Mouse (Mus musculus) limb, embryonic 10.5 days (tissue): ENCODE data around the gene Als2cr12. TPM values are rescaled to one million over a fixed set of nuclear protein-coding genes. Genes with fewer than 3 reads are reported as not detected.
"Not testable (repeated sequence)": the region's sequence is repeated elsewhere in the genome, so short reads cannot be mapped to it uniquely, and the experiment has no call there.

Experiments used
- DNase-seq: peaks from one replicate; pipeline ENCODE4 v3.0.0-alpha.2; 2017; ENCODE audit warnings: low spot score
- H3K27ac ChIP-seq: fragments of 300-500 bp; sonication (generic); 2 replicates; pipeline ENCODE4 v1.5.1; 2016; ENCODE audit warnings: mild to moderate bottlenecking
- H3K27me3 ChIP-seq: fragments of 300-500 bp; sonication (generic); 2 replicates; pipeline ENCODE4 v1.6.1; 2016; ENCODE audit warnings: low read depth, mild to moderate bottlenecking; ENCODE audit not compliant: poor library complexity, severe bottlenecking
- H3K36me3 ChIP-seq: fragments of 300-500 bp; sonication (generic); 2 replicates; pipeline ENCODE4 v1.6.1; 2016; ENCODE audit warnings: mild to moderate bottlenecking, moderate library complexity
- H3K4me1 ChIP-seq: fragments of 300-500 bp; sonication (generic); 2 replicates; pipeline ENCODE4 v1.6.1; 2016
- H3K4me3 ChIP-seq: fragments of 300-500 bp; sonication (generic); 2 replicates; pipeline ENCODE4 v1.5.1; 2016; ENCODE audit warnings: mild to moderate bottlenecking, moderate library complexity
- H3K9me3 ChIP-seq: fragments of 300-500 bp; sonication (generic); replicated peaks from 2 replicates; pipeline ENCODE4 v1.6.1; 2016; ENCODE audit warnings: mild to moderate bottlenecking
- WGBS: fragments of 180-500 bp; shearing (Covaris S2); methylation state at CpG from one replicate; pipeline ENCODE4 v1.1.7; 2016; 5-methylcytosine and 5-hydroxymethylcytosine counted together
- polyA plus RNA-seq: library from polyadenylated mRNA; unstranded; fragments of >200 nt; fragmentation: Nextera tagmentation; extraction: Ambion mirVana; gene quantifications from 2 replicates; pipeline ENCODE4 v1.2.1, GENCODE M21; 2016

Gene Als2cr12
- polyA plus RNA-seq, 1 experiment from 2014 or later = not detected

DNA sequence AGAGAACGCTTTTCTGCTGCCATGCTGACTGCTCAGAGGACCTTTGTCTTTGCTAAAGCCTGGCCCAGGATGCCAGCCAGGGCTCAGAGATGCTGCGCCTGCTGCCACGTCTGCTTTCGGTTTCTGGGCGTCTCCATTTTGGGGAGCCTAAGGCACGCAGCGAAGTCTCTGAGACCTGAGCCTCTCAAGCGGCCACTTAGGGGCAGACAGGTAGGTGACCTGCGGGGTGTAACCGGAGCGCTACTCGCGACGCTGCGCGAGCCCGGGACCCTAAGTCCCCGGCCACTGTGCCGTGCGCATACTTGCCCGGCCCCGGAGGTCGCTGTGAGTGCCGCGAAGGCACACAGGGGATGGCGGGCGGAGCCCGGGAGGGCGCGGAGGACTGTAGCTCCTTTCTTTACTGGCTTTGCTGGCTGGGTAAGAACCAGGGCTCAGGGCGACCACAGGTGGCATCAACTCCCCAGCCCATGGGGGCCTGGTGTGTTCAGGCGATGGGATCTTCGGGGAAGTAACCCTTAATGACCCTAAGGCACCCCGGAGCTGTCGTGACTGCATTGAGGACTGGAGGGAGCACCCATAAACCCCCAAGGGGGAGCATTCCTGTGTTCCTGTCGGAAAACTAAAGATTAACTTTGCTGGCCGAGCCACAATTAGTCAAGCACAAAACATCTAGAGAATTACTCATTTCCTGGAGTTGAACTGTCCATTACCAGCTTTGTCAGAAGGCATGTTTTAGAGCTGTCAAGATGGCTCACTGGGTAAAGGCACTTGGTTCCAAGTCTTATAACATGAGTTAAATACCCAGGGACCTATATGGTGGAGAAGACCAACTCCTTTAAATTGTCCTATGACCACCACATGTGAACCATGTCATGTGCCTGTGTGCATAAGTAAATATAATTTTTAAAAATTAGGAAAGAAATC is 43.0 kb downstream of the Als2cr12 start:
- no peaks in the 10 kb centered on the region for H3K9me3 ChIP-seq
- peak; percentile 67 for DNase-seq
- H3K27me3 ChIP-seq = peaks cover 4% of the 10 kb centered on the region; the same call in 1 of the 2 replicates
- 2% methylated on average over 37 of the region's 37 CpGs for WGBS
- H3K27ac ChIP-seq = peak overlapping the region; percentile 88
- 0 out of 2 replicates have a peak, but pooled peaks cover 5% of the 10 kb centered on the region for H3K4me1 ChIP-seq
- H3K36me3 ChIP-seq = no peaks in the 10 kb centered on the region
- peak overlapping the region; percentile 61 for H3K4me3 ChIP-seq

DNA sequence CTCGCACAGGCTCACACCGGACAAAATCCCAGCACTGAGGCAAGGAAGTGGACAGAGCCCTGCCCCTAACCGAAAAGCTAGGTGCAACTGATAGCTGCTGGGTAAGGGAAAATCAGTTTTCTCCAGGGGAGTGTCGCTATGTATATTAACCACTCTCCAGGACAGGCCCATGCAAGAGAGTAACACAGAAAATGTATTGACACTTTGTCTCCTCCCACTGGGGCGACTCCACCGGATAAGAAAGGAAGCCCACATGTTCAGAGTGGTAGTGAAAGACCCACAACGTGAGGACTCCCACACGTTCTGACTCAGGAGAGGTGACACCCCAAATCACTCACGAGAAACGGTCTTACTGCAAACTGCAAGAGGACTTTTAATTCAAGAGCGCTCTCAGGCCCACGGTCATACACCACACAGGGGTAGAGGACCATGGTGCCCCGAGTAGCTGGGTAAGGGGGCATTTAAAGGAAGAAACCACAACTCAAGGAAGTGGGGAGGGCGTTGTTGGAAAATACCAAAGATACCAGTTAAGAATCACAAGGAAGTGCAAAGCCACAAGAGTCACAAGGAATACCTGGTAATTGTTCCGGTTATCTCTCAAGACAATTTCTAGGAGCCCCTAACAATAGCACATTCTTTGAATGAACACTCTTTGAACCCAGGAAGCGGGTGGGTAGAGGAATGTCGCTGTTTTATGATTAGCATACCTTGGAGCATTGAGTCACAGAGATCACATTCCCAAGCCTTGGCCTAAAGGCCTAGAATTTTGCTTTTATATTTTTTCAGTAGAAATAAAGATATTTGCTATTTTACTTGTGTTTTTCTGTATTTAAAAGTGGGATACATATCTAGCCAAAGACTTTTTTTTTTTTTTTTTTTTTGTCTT is 44.0 kb downstream of the Als2cr12 start:
- H3K27me3 ChIP-seq, H3K9me3 ChIP-seq, H3K36me3 ChIP-seq, H3K4me1 ChIP-seq, DNase-seq: not testable (repeated sequence)
- peak overlapping the region; percentile 88; the same call in 1 of the 2 replicates for H3K27ac ChIP-seq
- 86% methylated on average over 17 of the region's 17 CpGs for WGBS
- H3K4me3 ChIP-seq = peak overlapping the region; percentile 61

- H3K36me3 ChIP-seq = not testable (repeated sequence)
Measured at GRCm38 (mm10) chr1:58628847-58629246, 66.9 kb downstream of the Als2cr12 start.

DNA sequence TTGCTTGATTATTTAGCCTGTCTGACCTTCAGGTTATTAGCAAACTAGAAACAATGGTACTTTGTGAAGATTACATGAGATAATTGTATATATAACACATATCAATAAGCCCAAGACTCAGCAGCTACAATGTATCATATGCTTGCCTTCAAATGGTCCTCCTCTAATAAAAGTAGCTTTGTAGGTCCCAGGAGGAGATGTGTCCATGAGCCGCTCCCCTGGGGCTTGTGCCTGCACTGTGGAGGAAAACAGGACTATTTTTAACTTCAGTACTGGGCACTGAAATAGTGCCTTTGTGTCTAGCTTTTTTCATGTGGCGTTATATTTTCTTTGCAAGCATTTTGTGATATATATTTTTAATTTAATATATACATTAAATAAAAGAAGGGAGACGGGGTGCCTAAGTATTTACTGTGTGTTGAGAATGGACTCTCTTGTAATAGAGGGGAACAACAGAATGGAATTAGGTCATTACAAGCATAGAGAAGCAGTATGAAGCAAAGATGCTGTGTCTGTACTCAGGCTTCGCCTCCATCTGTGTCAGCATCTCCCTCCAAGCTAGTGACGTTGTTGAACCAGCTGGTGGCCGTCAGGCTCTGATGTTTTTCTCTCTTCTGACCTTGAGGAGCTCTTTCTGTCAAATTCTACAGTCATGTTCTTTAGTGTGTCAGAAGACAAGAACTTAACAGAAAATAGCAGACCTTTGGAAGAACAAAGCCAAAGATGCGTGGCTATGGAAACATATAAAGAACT is 73.6 kb downstream of the Als2cr12 start:
- Histone ChIP-seq H3K27ac (no peak overlapping the region), H3K4me3 (no peak overlapping the region), H3K27me3 (no peaks in the 10 kb centered on the region), H3K9me3 (no peaks in the 10 kb centered on the region), H3K4me1 (no peaks in the 10 kb centered on the region), H3K36me3 (no peaks in the 10 kb centered on the region)
- WGBS = 80% methylated on average over 7 of the region's 7 CpGs
- no peak for DNase-seq

More at GRCm38 (mm10) chr1:58628847-58629246, 66.9 kb downstream of the Als2cr12 start:
- 80% methylated on average over 2 of the region's 2 CpGs for whole genome bisulfite sequencing
- DNase-seq, H3K4me3 ChIP-seq, H3K4me1 ChIP-seq, H3K9me3 ChIP-seq, H3K27me3 ChIP-seq, H3K27ac ChIP-seq: not testable (repeated sequence)

DNA sequence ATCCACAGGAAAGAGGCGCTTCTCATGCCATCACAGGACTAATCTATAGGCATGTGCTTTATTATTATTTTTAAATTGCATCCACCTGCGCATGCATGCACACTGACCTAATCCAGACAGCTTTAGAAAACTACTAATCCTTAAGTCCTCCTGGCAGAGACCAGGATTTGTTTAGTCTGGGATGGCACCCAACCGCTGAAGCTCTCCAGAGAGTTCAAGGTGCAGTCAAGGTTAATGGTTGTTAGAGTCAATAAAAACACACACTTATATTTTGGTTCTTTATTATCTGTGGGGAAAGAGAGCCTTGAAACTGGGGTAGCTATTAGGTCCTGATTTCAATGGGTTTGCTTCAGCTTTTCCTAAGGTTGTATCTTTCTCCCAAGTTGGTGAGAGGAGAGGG is 74.5 kb downstream of the Als2cr12 start:
- DNase-seq = no peak
- no peak overlapping the region for H3K4me3 ChIP-seq
- no peaks in the 10 kb centered on the region for H3K4me1 ChIP-seq
- H3K27ac ChIP-seq = no peak overlapping the region
- 84% methylated on average over 3 of the region's 3 CpGs for WGBS
- H3K36me3 ChIP-seq = no peaks in the 10 kb centered on the region
- no peaks in the 10 kb centered on the region for H3K27me3 ChIP-seq
- H3K9me3 ChIP-seq = no peaks in the 10 kb centered on the region

- Histone ChIP-seq H3K4me1 (no peaks in the 10 kb centered on the region), H3K4me3 (no peak overlapping the region), H3K27ac (no peak overlapping the region), H3K27me3 (no peaks in the 10 kb centered on the region), H3K9me3 (no peaks in the 10 kb centered on the region), H3K36me3 (no peaks in the 10 kb centered on the region)
- 88% methylated on average over 2 of the region's 2 CpGs for WGBS
- no peak for DNase-seq
Measured at GRCm38 (mm10) chr1:58618766-58619165, 77.0 kb downstream of the Als2cr12 start.

GRCm38 (mm10) chr1:58617978-58618668 is 77.7 kb downstream of the Als2cr12 start:
- Histone ChIP-seq H3K27me3 (no peaks in the 10 kb centered on the region), H3K4me1 (no peaks in the 10 kb centered on the region), H3K27ac (no peak overlapping the region), H3K9me3 (no peaks in the 10 kb centered on the region), H3K4me3 (no peak overlapping the region), H3K36me3 (no peaks in the 10 kb centered on the region)
- no peak for DNase-seq
- 86% methylated on average over 6 of the region's 6 CpGs for WGBS

DNA sequence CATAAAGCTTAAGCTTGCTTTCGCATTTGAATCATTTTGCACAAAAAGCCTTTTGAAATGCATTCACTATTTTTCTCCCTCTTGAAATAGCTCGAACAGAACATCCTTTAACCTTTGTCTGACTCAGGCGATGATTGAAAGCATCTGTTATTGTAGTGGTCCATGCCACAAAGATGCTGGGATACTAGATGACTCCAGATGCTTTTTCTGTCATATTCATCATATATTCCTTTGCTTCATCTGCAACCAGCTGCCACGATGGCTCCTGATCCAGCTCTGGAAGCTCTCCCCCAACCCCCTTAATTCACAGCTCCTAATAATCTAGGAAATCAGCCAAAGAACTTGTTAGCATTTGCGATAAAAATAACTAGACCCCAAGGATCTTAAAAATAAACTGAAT is 78.7 kb downstream of the Als2cr12 start:
- 86% methylated on average over 5 of the region's 5 CpGs for WGBS
- DNase-seq = no peak
- Histone ChIP-seq H3K36me3 (no peaks in the 10 kb centered on the region), H3K4me3 (no peak overlapping the region), H3K27ac (no peak overlapping the region), H3K27me3 (no peaks in the 10 kb centered on the region), H3K9me3 (no peaks in the 10 kb centered on the region), H3K4me1 (no peaks in the 10 kb centered on the region)

- no peaks in the 10 kb centered on the region for H3K4me1 ChIP-seq
- no peaks in the 10 kb centered on the region for H3K27me3 ChIP-seq
- H3K36me3 ChIP-seq = no peaks in the 10 kb centered on the region
- WGBS = 80% methylated on average over 3 of the region's 3 CpGs
- no peak overlapping the region for H3K27ac ChIP-seq
- H3K4me3 ChIP-seq = no peak overlapping the region
- H3K9me3 ChIP-seq = no peaks in the 10 kb centered on the region
- no peak for DNase-seq
Measured at GRCm38 (mm10) chr1:58616176-58616575, 79.6 kb downstream of the Als2cr12 start.

- Histone ChIP-seq H3K27ac (no peak overlapping the region), H3K4me3 (no peak overlapping the region), H3K27me3 (no peaks in the 10 kb centered on the region), H3K4me1 (no peaks in the 10 kb centered on the region), H3K9me3 (no peaks in the 10 kb centered on the region), H3K36me3 (no peaks in the 10 kb centered on the region)
- WGBS = 90% methylated on average over 4 of the region's 4 CpGs
- no peak for DNase-seq
Measured at GRCm38 (mm10) chr1:58615146-58615545, 80.6 kb downstream of the Als2cr12 start.

- Histone ChIP-seq H3K4me3 (no peak overlapping the region), H3K27ac (no peak overlapping the region), H3K4me1 (no peaks in the 10 kb centered on the region), H3K36me3 (no peaks in the 10 kb centered on the region), H3K9me3 (no peaks in the 10 kb centered on the region), H3K27me3 (no peaks in the 10 kb centered on the region)
- WGBS = 85% methylated on average over 3 of the region's 3 CpGs
- no peak for DNase-seq
Measured at GRCm38 (mm10) chr1:58614424-58614823, 81.4 kb downstream of the Als2cr12 start.

DNA sequence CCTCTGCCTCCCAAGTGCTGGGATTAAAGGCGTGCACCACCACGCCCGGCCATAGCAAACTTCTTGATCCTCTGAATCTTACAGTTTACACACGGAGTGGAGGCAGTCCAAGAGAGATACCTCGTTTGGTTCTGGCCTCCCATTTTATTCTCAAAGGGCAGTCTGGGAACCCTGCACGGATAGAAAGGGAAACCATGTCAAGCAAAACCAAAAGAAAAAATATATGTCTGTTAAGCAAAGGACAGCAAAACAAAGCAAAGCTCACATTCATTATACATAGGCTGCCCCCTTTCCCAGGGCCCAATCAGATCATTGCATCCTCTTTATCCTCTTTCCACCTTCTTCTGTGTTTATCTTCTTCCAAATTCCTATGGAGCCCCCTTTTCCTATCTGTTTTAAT is 82.0 kb downstream of the Als2cr12 start:
- H3K4me1 ChIP-seq = no peaks in the 10 kb centered on the region
- H3K9me3 ChIP-seq = no peaks in the 10 kb centered on the region
- WGBS = 82% methylated on average over 6 of the region's 6 CpGs
- no peak for DNase-seq
- no peak overlapping the region for H3K27ac ChIP-seq
- no peak overlapping the region for H3K4me3 ChIP-seq
- H3K27me3 ChIP-seq = no peaks in the 10 kb centered on the region
- H3K36me3 ChIP-seq = no peaks in the 10 kb centered on the region
